Mouse (Mus musculus) cerebellum, adult 9-10 months (tissue): ENCODE results near the gene Pacrg.
A peak's percentile ranks its signal among the peaks of the same experiment; 100 is the strongest.

Experiments
- DNase-seq: peaks from one replicate; pipeline ENCODE4 v3.0.0; 2022

Gene Pacrg

DNA sequence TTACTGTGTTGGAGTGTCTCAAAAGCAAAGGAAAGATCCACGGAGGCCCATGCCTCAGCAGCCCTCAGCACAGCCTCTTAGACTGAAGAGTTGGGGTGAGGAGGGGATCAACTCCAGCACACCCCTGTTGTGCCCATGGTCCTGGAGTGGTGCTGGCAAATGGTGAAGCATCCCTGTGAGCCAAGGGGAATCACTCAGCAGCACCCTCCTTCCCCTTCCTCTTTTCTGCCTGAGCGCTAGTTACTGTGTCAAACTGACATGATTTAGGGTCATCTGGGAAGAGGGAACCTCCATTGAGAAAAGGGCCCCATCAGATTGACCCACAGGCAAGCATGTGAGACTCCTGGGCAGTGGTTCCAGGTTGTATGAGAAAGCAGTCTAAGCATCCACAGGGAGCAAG is 299.3 kb downstream of the Pacrg start:
- DNase-seq = no peak

- peak; percentile 9 for DNase-seq
These were observed 305.9 kb downstream of the Pacrg start for GRCm38 (mm10) chr17:10534206-10534605.

- no peak for DNase-seq
These were observed 306.6 kb downstream of the Pacrg start for GRCm38 (mm10) chr17:10533461-10533860.

DNA sequence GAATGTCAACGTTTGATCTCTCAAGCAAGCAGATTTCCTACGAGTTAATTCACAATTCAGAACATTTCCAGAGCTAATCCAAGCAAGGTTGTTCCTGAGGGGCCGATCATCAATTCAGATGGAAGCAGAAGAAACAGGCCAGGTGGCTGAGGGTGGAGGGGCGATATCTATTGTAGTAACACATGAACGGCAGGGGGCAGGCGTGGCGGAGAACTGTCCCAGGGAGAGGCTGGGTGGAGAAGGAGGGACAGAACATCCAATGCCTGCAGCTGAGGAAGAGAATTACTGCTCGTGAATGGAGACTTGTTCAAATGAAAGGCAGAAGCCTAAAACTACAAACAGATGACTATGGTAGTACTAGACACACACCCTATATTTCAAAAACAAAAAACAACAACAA is 309.1 kb downstream of the Pacrg start:
- DNase-seq = no peak

DNA sequence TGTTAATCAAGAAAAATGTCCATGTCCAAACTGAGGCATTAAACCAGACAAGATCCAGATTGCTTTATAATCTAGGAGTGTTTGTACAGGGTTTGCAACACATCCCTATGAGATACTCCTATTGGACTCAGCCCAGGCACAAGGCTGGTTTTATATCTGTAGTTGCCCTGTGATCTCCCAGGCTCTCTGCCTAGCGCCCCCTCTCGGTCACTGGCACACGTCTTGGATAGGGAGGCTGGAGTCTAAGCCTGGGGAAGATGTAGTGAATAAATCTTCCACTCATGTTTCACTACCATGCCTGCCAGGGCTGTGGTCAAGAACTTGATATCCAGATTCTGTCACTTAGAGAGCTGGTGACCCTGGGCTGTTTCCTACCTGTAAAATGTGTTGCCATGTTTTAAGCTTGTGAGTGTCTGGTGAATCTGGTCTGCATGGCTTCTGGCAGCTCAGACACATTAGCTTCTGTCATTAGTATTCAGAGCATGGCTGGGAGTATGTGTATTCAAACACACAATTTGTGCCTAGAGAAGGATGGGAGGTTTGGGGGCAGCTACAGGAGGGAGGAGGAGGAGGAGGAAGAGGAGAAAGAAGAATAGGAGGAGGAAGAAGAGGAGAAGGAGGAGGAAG is 310.7 kb downstream of the Pacrg start:
- DNase-seq = no peak

GRCm38 (mm10) chr17:10521282-10521681 is 318.8 kb downstream of the Pacrg start:
- no peak for DNase-seq

DNA sequence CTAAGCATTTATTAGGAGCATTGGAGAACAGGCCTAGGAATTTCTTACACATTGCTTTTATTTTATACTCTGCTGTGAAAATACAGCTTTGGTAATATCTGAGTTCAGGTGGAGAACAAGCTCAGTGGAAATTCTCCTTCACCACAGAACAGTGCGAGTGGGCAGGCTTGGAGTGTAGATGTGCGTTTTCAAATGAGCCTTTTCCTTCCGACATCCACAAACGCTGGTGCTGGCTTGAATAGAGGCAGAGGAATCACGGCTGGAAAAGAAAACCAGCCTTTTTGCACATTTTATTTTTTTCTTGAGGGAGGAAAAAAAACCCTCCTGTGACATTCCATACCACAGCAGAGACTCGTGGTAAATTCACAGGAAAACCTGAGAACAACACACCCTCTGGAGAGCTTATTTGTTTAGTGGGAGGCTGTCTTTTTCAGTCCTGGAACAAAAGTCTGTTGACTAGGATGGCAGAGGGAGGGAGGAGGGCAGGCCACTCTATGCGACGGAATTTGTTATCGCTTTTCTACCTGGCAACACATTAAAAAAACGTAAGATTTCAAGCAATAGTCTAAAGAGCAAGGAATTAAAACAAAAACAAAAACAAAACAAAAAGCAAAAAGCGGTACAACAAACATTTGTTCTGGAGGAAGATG is 320.5 kb downstream of the Pacrg start:
- DNase-seq = no peak

DNA sequence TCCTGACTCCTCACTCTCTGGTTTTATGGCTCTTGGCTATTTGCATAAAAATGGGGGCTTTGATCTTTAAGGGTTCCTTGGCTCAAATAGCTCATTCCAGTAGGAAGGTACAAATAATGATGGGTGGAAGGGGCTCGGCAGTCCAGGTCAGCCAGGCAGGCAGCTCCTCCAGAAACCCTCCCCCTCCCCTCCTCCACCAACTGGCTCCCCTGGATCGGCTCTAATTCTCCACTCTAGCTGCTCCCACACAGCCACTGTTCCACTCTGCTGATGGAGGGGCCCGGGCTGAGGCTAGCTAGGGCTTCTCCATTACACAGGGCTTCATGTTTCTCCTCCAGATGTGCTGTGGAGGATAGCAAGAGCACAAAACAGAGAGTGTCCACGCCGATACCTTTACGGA is 325.3 kb downstream of the Pacrg start:
- DNase-seq = no peak

GRCm38 (mm10) chr17:10510913-10511759 is 329.0 kb downstream of the Pacrg start:
- DNase-seq = no peak

DNA sequence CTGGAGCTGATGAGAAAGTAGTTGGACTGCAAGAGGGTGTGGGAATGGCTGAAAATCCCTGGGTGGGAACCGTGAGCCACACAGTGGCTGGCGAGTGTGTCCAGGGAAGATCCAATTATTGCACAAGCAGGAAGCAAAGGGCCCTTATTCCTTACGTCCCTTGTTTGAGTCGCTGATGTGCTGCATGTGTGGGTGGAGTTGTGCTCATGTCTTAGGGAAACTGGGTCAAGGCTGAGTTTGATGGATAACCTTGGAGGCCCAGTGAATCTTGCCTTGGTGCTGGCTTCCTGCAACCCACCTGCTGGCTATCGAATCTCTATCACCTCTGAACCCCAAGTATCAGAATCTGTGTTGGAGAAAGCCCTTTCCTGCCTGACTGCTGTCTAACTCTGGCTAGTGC is 329.6 kb downstream of the Pacrg start:
- no peak for DNase-seq

GRCm38 (mm10) chr17:10508088-10508487 is 332.0 kb downstream of the Pacrg start:
- DNase-seq = no peak

GRCm38 (mm10) chr17:10507466-10507865 is 332.6 kb downstream of the Pacrg start:
- DNase-seq = peak; percentile 46

DNA sequence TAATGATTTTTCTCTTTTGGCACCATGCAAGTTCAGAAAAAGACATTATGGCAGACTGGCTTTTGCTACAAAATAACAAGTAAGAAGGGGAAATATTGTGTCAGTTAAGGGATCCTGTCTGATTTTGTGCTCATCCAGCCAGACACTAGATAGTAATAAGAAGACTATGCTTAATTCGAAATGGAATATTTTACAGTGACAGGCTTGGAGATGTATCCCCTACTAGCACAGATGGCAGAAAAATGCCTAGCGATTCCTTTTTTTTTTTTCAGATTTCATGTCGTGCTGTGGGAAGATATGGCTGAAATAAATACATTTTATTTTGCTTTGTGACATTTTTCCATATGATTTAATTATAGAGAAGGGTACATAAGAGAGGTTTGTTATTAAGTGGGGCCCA is 333.2 kb downstream of the Pacrg start:
- DNase-seq = no peak

DNA sequence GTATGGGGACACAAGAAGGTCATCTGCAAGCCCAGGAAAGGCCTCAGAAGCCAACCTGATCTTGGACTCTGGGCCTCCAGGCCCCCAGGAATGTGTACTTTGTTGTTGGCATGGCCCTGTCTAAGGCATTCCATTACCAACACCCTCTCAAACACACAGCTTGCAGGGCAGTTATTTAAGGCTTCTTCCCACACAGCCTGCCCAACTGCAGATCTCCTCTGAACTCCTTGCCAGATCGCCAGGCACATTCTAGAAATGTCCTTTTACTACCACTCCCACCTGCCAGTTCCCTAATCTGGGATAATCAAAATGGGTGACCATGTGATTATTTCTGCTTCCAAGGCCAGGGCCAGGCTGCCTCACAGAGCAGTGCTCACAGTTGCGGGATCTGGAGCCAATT is 338.7 kb downstream of the Pacrg start:
- DNase-seq = no peak

DNA sequence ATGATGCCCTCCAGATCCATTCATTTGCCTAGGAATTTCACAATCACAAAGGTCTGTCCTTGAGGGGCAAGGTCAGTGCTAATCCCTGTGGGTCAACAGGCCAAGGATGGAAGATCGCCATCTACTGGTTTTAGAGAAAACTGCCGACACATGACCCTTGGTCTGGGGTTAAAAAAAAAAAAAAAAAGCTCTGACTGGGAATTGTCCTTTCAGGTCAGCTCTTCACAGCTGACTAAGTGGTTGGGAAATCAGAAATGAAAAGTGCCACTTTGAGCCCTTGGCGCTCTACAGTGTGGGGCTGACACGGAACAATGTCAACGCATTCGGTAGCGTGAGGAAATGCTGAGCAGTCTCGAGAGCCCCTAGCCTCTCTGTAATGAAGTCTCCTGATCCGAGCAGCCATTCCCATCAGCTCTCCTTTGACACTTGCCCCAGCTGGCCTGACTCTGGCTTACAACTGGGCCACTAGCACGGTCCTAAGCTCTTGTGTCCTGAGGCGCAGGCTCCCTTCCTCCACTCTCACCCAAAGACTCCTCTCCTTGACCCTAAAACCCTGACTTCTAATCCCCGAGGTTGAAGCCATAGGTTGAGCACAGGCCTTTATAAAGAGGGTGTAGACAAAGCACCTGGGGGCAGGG is 339.2 kb downstream of the Pacrg start:
- no peak for DNase-seq

GRCm38 (mm10) chr17:10498935-10499655 is 341.0 kb downstream of the Pacrg start:
- no peak for DNase-seq

DNA sequence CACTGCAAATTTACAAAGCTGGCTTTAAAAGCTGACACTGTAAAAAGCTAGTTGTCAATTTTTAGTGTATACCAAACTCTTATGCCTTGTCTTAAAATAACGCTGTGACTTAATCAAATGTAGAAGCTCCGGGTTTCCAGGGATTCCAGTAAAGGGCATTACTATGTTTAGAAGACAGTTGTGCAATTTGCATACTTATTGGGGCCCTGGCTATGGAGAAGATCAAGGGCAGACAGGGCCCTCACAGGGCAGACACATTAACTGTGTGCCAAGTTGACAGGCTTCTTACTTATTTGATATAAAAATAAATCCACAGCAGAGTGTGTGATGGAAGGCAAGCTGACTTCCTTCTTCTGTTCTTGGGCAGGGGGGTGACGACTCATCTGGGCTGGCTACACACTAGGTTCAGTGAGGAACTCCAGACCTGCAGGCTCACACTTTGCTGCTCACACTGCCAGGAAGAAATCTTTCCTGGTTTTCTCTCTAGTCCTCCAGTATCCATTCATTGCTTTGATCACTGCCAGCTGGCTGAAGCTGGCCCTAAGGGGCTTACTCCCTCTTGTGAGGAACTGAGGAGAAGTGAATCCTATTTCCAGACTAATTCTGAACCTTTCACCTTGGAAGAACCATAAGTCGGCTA is 342.2 kb downstream of the Pacrg start:
- no peak for DNase-seq

DNA sequence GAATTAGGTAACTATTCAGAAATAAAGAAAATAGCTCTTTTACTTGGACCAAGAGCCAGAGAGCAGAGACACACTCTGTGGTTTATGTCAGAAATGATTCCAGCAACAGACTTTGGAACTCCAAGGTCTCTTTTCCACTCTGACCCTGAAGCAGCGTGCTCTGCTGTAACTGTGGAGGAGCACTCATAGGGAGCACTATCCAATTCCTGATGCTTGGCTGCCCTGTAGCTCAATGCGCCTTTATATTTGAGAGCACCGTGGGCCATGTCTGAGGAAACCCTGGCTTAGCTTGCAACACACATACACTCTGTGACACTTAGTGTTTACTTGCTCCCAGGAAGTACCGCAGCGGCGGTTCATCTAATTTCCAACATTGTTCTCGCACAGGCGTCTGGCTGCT is 344.0 kb downstream of the Pacrg start:
- DNase-seq = no peak

- no peak for DNase-seq
These were observed 344.5 kb downstream of the Pacrg start for GRCm38 (mm10) chr17:10495588-10495987.

- DNase-seq = peak; percentile 37
These were observed 347.0 kb downstream of the Pacrg start for GRCm38 (mm10) chr17:10493124-10493523.

- no peak for DNase-seq
These were observed 349.5 kb downstream of the Pacrg start for GRCm38 (mm10) chr17:10490374-10491169.
